Mouse (Mus musculus): ENCODE results near the gene Fbxw8. TPM values are rescaled to one million over a fixed set of nuclear protein-coding genes. Genes with fewer than 3 reads are reported as not detected.
A peak's percentile ranks its signal among the peaks of the same experiment; 100 is the strongest.

Fbxw8 gene
- polyA plus RNA-seq, 2 experiments, result 27.9 to 55.2 TPM

- WGBS, result 1% methylated on average over 30 of the region's 39 CpGs
- ATAC-seq (ENCODE audit: low FRiP score, low read depth) (no peak), DNase-seq (ENCODE audit: low spot score) (no peak)
- Histone ChIP-seq H3K4me2 (replicated peaks; ENCODE audit: low read depth, low read length, severe bottlenecking) (peak overlapping the region; percentile 100), H3K4me3 (replicated peaks; ENCODE audit: low read length) (peak overlapping the region; percentile 62), H3K4me1 (ENCODE audit: control insufficient read depth, insufficient read depth, low read length) (peaks cover 19% of the 10 kb centered on the region), H3K27ac (replicated peaks; ENCODE audit: low read depth, low read length) (no peak overlapping the region), H3K9me3 (ENCODE audit: control insufficient read depth, low read length) (no peaks in the 10 kb centered on the region), H3K36me3 (ENCODE audit: control insufficient read depth, insufficient read depth, low read length) (no peaks in the 10 kb centered on the region), H3K27me3 (ENCODE audit: control insufficient read depth, insufficient read depth, low read length) (peaks cover 53% of the 10 kb centered on the region), H3K9ac (ENCODE audit: low read depth, low read length, severe bottlenecking) (peak overlapping the region; percentile 53)
- TF ChIP-seq POLR2A (IDR thresholded peaks at IDR 0.05; ENCODE audit: borderline replicate concordance, extremely low read depth, insufficient read depth, insufficient read length), result no peak
These were observed 128.1 kb downstream of the Fbxw8 start for GRCm38 (mm10) chr5:118027101-118027697.

- no peak for TF ChIP-seq POLR2A (IDR thresholded peaks at IDR 0.05; ENCODE audit: borderline replicate concordance, extremely low read depth, insufficient read depth, insufficient read length)
- ATAC-seq (ENCODE audit: low FRiP score, low read depth) (no peak), DNase-seq (ENCODE audit: low spot score) (no peak)
- no peak overlapping the region for H3K4me2 ChIP-seq (replicated peaks; ENCODE audit: low read depth, low read length, severe bottlenecking)
- peaks cover 19% of the 10 kb centered on the region for H3K4me1 ChIP-seq (ENCODE audit: control insufficient read depth, insufficient read depth, low read length)
- peaks cover 53% of the 10 kb centered on the region for H3K27me3 ChIP-seq (ENCODE audit: control insufficient read depth, insufficient read depth, low read length)
- WGBS, result 3% methylated on average over 13 of the region's 13 CpGs
- no peak overlapping the region for H3K9ac ChIP-seq (ENCODE audit: low read depth, low read length, severe bottlenecking)
- H3K9me3 ChIP-seq (ENCODE audit: control insufficient read depth, low read length), result no peaks in the 10 kb centered on the region
- peak overlapping the region; percentile 2; the same call in 1 of the 2 replicates for H3K4me3 ChIP-seq (replicated peaks; ENCODE audit: low read length)
- H3K36me3 ChIP-seq (ENCODE audit: control insufficient read depth, insufficient read depth, low read length), result no peaks in the 10 kb centered on the region
- no peak overlapping the region for H3K27ac ChIP-seq (replicated peaks; ENCODE audit: low read depth, low read length)
These were observed 128.9 kb downstream of the Fbxw8 start for GRCm38 (mm10) chr5:118026343-118026742.

- DNase-seq (ENCODE audit: low spot score), result no peak
- peaks cover 53% of the 10 kb centered on the region for H3K27me3 ChIP-seq (ENCODE audit: control insufficient read depth, insufficient read depth, low read length)
- H3K36me3 ChIP-seq (ENCODE audit: control insufficient read depth, insufficient read depth, low read length), result no peaks in the 10 kb centered on the region
- no peak for TF ChIP-seq POLR2A (IDR thresholded peaks at IDR 0.05; ENCODE audit: borderline replicate concordance, extremely low read depth, insufficient read depth, insufficient read length)
- H3K4me3 ChIP-seq (replicated peaks; ENCODE audit: low read length), result no peak overlapping the region
- H3K9me3 ChIP-seq (ENCODE audit: control insufficient read depth, low read length), result no peaks in the 10 kb centered on the region
- no peak overlapping the region for H3K4me2 ChIP-seq (replicated peaks; ENCODE audit: low read depth, low read length, severe bottlenecking)
- H3K9ac ChIP-seq (ENCODE audit: low read depth, low read length, severe bottlenecking), result no peak overlapping the region
- peaks cover 19% of the 10 kb centered on the region for H3K4me1 ChIP-seq (ENCODE audit: control insufficient read depth, insufficient read depth, low read length)
- no peak for ATAC-seq (ENCODE audit: low FRiP score, low read depth)
- WGBS, result 3% methylated on average over 12 of the region's 12 CpGs
- H3K27ac ChIP-seq (replicated peaks; ENCODE audit: low read depth, low read length), result no peak overlapping the region
These were observed 129.4 kb downstream of the Fbxw8 start for GRCm38 (mm10) chr5:118025880-118026279.

GRCm38 (mm10) chr5:118023053-118023452, 132.2 kb downstream of the Fbxw8 start:
- no peak for TF ChIP-seq POLR2A (IDR thresholded peaks at IDR 0.05; ENCODE audit: borderline replicate concordance, extremely low read depth, insufficient read depth, insufficient read length)
- no peak overlapping the region for H3K4me3 ChIP-seq (replicated peaks; ENCODE audit: low read length)
- no peak overlapping the region for H3K27ac ChIP-seq (replicated peaks; ENCODE audit: low read depth, low read length)
- no peak for ATAC-seq (ENCODE audit: low FRiP score, low read depth)
- H3K4me1 ChIP-seq (ENCODE audit: control insufficient read depth, insufficient read depth, low read length), result peaks cover 10% of the 10 kb centered on the region
- no peak for DNase-seq (ENCODE audit: low spot score)
- H3K4me2 ChIP-seq (replicated peaks; ENCODE audit: low read depth, low read length, severe bottlenecking), result no peak overlapping the region
- no peak overlapping the region for H3K9ac ChIP-seq (ENCODE audit: low read depth, low read length, severe bottlenecking)
- WGBS, result 72% methylated on average over 3 of the region's 3 CpGs
- H3K27me3 ChIP-seq (ENCODE audit: control insufficient read depth, insufficient read depth, low read length), result peaks cover 26% of the 10 kb centered on the region
- H3K9me3 ChIP-seq (ENCODE audit: control insufficient read depth, low read length), result no peaks in the 10 kb centered on the region
- H3K36me3 ChIP-seq (ENCODE audit: control insufficient read depth, insufficient read depth, low read length), result no peaks in the 10 kb centered on the region

- Histone ChIP-seq H3K36me3 (ENCODE audit: control insufficient read depth, insufficient read depth, low read length) (no peaks in the 10 kb centered on the region), H3K27me3 (ENCODE audit: control insufficient read depth, insufficient read depth, low read length) (no peaks in the 10 kb centered on the region), H3K4me2 (replicated peaks; ENCODE audit: low read depth, low read length, severe bottlenecking) (no peak overlapping the region), H3K9me3 (ENCODE audit: control insufficient read depth, low read length) (no peaks in the 10 kb centered on the region), H3K9ac (ENCODE audit: low read depth, low read length, severe bottlenecking) (no peak overlapping the region), H3K27ac (replicated peaks; ENCODE audit: low read depth, low read length) (no peak overlapping the region), H3K4me3 (replicated peaks; ENCODE audit: low read length) (no peak overlapping the region), H3K4me1 (ENCODE audit: control insufficient read depth, insufficient read depth, low read length) (peaks cover 4% of the 10 kb centered on the region)
- TF ChIP-seq POLR2A (IDR thresholded peaks at IDR 0.05; ENCODE audit: borderline replicate concordance, extremely low read depth, insufficient read depth, insufficient read length), result no peak
- ATAC-seq (ENCODE audit: low FRiP score, low read depth) (no peak), DNase-seq (ENCODE audit: low spot score) (no peak)
- WGBS, result 60% methylated on average over 11 of the region's 11 CpGs
These were observed 135.4 kb downstream of the Fbxw8 start for GRCm38 (mm10) chr5:118019905-118020304.
